Mouse (Mus musculus) spleen, adult 2 months (tissue): ENCODE measurements at regions not wholly inside any gene's neighbourhood (a gene's known extent, or its start where the extent isn't known, plus 50 kb on each side); places are given as distances from the start of the nearest gene placed in this dataset.
A peak's percentile ranks its signal among the peaks of the same experiment; 100 is the strongest.

ENCODE experiments used
- DNase-seq, 2 experiments: peaks; one replicate each; pipeline versions ENCODE4 v3.0.0 to v3.0.0-alpha.2; 2012 to 2021; ENCODE audit warnings: low spot score in 2 of 2, low read depth in 1 of 2
- H3K27ac ChIP-seq: fragments of 200-500 bp; 2 replicates; pipeline ENCODE4 v1.5.1; 2012; ENCODE audit warnings: low read length, inconsistent platforms; ENCODE audit not compliant: insufficient read depth
- H3K27me3 ChIP-seq: fragments of 200-500 bp; 2 replicates; pipeline ENCODE4 v1.6.1; 2012; ENCODE audit warnings: mild to moderate bottlenecking, moderate library complexity, low read length, inconsistent platforms; ENCODE audit not compliant: control insufficient read depth, insufficient read depth
- H3K36me3 ChIP-seq: fragments of 200-500 bp; 2 replicates; pipeline ENCODE4 v1.6.1; 2012; ENCODE audit warnings: mild to moderate bottlenecking, low read length, inconsistent platforms; ENCODE audit not compliant: control insufficient read depth, insufficient read depth
- H3K4me1 ChIP-seq: fragments of 200-500 bp; 2 replicates; pipeline ENCODE4 v1.6.1; 2011; ENCODE audit warnings: inconsistent platforms; ENCODE audit not compliant: control insufficient read depth, insufficient read depth, insufficient read length
- H3K4me3 ChIP-seq: fragments of 200-500 bp; 2 replicates; pipeline ENCODE4 v1.5.1; 2011; ENCODE audit warnings: mild to moderate bottlenecking, inconsistent platforms; ENCODE audit not compliant: insufficient read depth, insufficient read length; ENCODE audit errors: extremely low read depth
- CTCF ChIP-seq: fragments of 200-500 bp; IDR thresholded peaks from 2 replicates; pipeline ENCODE4 v1.5.1; 2011; ENCODE audit warnings: mild to moderate bottlenecking, inconsistent platforms; ENCODE audit not compliant: insufficient read depth, insufficient read length, insufficient replicate concordance; ENCODE audit errors: extremely low read depth
- POLR2A ChIP-seq: fragments of 200-500 bp; IDR thresholded peaks from 2 replicates; pipeline ENCODE4 v1.6.1; 2011; ENCODE audit warnings: low read depth, low read length, inconsistent platforms
- WGBS: fragments of 180-500 bp; shearing (Covaris S2); methylation state at CpG from one replicate; pipeline ENCODE4 v1.1.7; 2018; 5-methylcytosine and 5-hydroxymethylcytosine counted together

- no peak overlapping the region for H3K27ac ChIP-seq
- DNase-seq, result peak in 1 of 2 experiments; percentile 37
- H3K4me1 ChIP-seq, result no peaks in the 10 kb centered on the region
- 12% methylated on average over 4 of the region's 4 CpGs for WGBS
- H3K36me3 ChIP-seq, result no peaks in the 10 kb centered on the region
- no peaks in the 10 kb centered on the region for H3K27me3 ChIP-seq
- H3K4me3 ChIP-seq, result no peak overlapping the region
- no peak for TF ChIP-seq POLR2A
- peak; percentile 30; the same call in 1 of the 2 replicates for TF ChIP-seq CTCF
Measured at GRCm38 (mm10) chr12:39665448-39665847, 372.4 kb downstream of the Arl4a start.

- 66% methylated on average over 4 of the region's 4 CpGs for WGBS
Measured at GRCm38 (mm10) chr12:39660420-39660819, 377.4 kb downstream of the Arl4a start.

GRCm38 (mm10) chr12:39656606-39657005 is 381.2 kb downstream of the Arl4a start:
- Histone ChIP-seq H3K27ac (no peak overlapping the region), H3K36me3 (no peaks in the 10 kb centered on the region), H3K4me1 (no peaks in the 10 kb centered on the region), H3K27me3 (no peaks in the 10 kb centered on the region), H3K4me3 (no peak overlapping the region)
- no peak for TF ChIP-seq CTCF
- TF ChIP-seq POLR2A, result no peak
- no peak for DNase-seq

More at GRCm38 (mm10) chr12:39660420-39660819, 377.4 kb downstream of the Arl4a start:
- TF ChIP-seq POLR2A (no peak), CTCF (no peak)
- no peak for DNase-seq
- no peaks in the 10 kb centered on the region for H3K36me3 ChIP-seq
- H3K27me3 ChIP-seq, result no peaks in the 10 kb centered on the region
- H3K4me1 ChIP-seq, result no peaks in the 10 kb centered on the region
- no peak overlapping the region for H3K4me3 ChIP-seq
- no peak overlapping the region for H3K27ac ChIP-seq

GRCm38 (mm10) chr12:39648952-39649351 is 388.9 kb downstream of the Arl4a start:
- H3K36me3 ChIP-seq, result no peaks in the 10 kb centered on the region
- DNase-seq, result no peak
- H3K4me1 ChIP-seq, result no peaks in the 10 kb centered on the region
- no peaks in the 10 kb centered on the region for H3K27me3 ChIP-seq
- H3K27ac ChIP-seq, result no peak overlapping the region
- no peak overlapping the region for H3K4me3 ChIP-seq
- TF ChIP-seq CTCF (no peak), POLR2A (no peak)

GRCm38 (mm10) chr12:39646556-39646955 is 391.3 kb downstream of the Arl4a start:
- WGBS, result 80% methylated on average over 3 of the region's 3 CpGs
- no peaks in the 10 kb centered on the region for H3K27me3 ChIP-seq

GRCm38 (mm10) chr12:39645581-39645980 is 392.2 kb downstream of the Arl4a start:
- H3K4me3 ChIP-seq, result no peak overlapping the region
- H3K36me3 ChIP-seq, result no peaks in the 10 kb centered on the region
- no peaks in the 10 kb centered on the region for H3K27me3 ChIP-seq
- DNase-seq, result no peak
- 85% methylated on average over 4 of the region's 4 CpGs for WGBS
- H3K27ac ChIP-seq, result no peak overlapping the region
- no peaks in the 10 kb centered on the region for H3K4me1 ChIP-seq
- TF ChIP-seq CTCF (no peak), POLR2A (no peak)

More at GRCm38 (mm10) chr12:39646556-39646955, 391.3 kb downstream of the Arl4a start:
- Histone ChIP-seq H3K27ac (no peak overlapping the region), H3K36me3 (no peaks in the 10 kb centered on the region), H3K4me3 (no peak overlapping the region), H3K4me1 (no peaks in the 10 kb centered on the region)
- no peak for DNase-seq
- no peak for TF ChIP-seq POLR2A
- TF ChIP-seq CTCF, result no peak

GRCm38 (mm10) chr12:39639246-39639645 is 398.6 kb downstream of the Arl4a start:
- no peak for TF ChIP-seq CTCF
- TF ChIP-seq POLR2A, result no peak
- H3K36me3 ChIP-seq, result no peaks in the 10 kb centered on the region
- WGBS, result 82% methylated on average over 6 of the region's 6 CpGs
- no peak for DNase-seq
- H3K27me3 ChIP-seq, result no peaks in the 10 kb centered on the region
- no peak overlapping the region for H3K4me3 ChIP-seq
- no peak overlapping the region for H3K27ac ChIP-seq
- no peaks in the 10 kb centered on the region for H3K4me1 ChIP-seq
